Mouse (Mus musculus) urinary bladder, adult 18-20 months (tissue): ENCODE measurements around the gene Grik4.
"Not testable (repeated sequence)": the region's sequence is repeated elsewhere in the genome, so short reads cannot be mapped to it uniquely, and the experiment has no call there.

Experiments
- DNase-seq, 2 experiments: peaks; one replicate each; pipeline ENCODE4 v3.0.0; 2022; ENCODE audit warnings: low spot score in 2 of 2, mixed read lengths in 2 of 2

The Grik4 gene

GRCm38 (mm10) chr9:42943781-42944535 lies at the start of gene Grik4:
Grik4 (minus strand) TSS chr9:42944493.
- DNase-seq, result peak in 1 of 2 experiments; percentile 25

GRCm38 (mm10) chr9:42993659-42994058 lies 49.4 kb upstream of the Grik4 start:
- no peak for DNase-seq

GRCm38 (mm10) chr9:42987988-42988387 lies 43.7 kb upstream of the Grik4 start:
- no peak for DNase-seq

GRCm38 (mm10) chr9:42968894-42969521 lies 24.7 kb upstream of the Grik4 start:
- DNase-seq, result peak; percentile 47 to 52

GRCm38 (mm10) chr9:42967731-42968130 lies 23.4 kb upstream of the Grik4 start:
- DNase-seq, result no peak

- not testable (repeated sequence) for DNase-seq
Observed at GRCm38 (mm10) chr9:42964809-42965208, 20.5 kb upstream of the Grik4 start.

GRCm38 (mm10) chr9:42964366-42964765 lies 20.1 kb upstream of the Grik4 start:
- DNase-seq, result no peak

- DNase-seq, result no peak
Observed at GRCm38 (mm10) chr9:42962506-42962905, 18.2 kb upstream of the Grik4 start.

- DNase-seq, result no peak
Observed at GRCm38 (mm10) chr9:42958401-42958800, 14.1 kb upstream of the Grik4 start.

- no peak for DNase-seq
Observed at GRCm38 (mm10) chr9:42948381-42948780, 4.1 kb upstream of the Grik4 start.

- DNase-seq, result no peak
Observed at GRCm38 (mm10) chr9:42945174-42945573, 881 bp upstream of the Grik4 start.

GRCm38 (mm10) chr9:42944536-42945006 lies 278 bp upstream of the Grik4 start:
- peak; percentile 74 to 83 for DNase-seq

- DNase-seq, result no peak
Observed at GRCm38 (mm10) chr9:42943057-42943529, 1.2 kb downstream of the Grik4 start.

GRCm38 (mm10) chr9:42942148-42942547 lies 2.1 kb downstream of the Grik4 start:
- DNase-seq, result no peak

GRCm38 (mm10) chr9:42932146-42932545 lies 12.1 kb downstream of the Grik4 start:
- no peak for DNase-seq

GRCm38 (mm10) chr9:42927498-42927897 lies 16.8 kb downstream of the Grik4 start:
- no peak for DNase-seq

GRCm38 (mm10) chr9:42926564-42926963 lies 17.7 kb downstream of the Grik4 start:
- DNase-seq, result no peak

GRCm38 (mm10) chr9:42921830-42922229 lies 22.5 kb downstream of the Grik4 start:
- no peak for DNase-seq

- no peak for DNase-seq
Observed at GRCm38 (mm10) chr9:42920190-42920589, 24.1 kb downstream of the Grik4 start.

GRCm38 (mm10) chr9:42917911-42918310 lies 26.4 kb downstream of the Grik4 start:
- DNase-seq, result no peak

GRCm38 (mm10) chr9:42913201-42913600 lies 31.1 kb downstream of the Grik4 start:
- DNase-seq, result no peak

GRCm38 (mm10) chr9:42908657-42909313 lies 35.5 kb downstream of the Grik4 start:
- DNase-seq, result no peak
